ENCODE assay signal across 27 mouse cellular contexts in the genomic region with DNA sequence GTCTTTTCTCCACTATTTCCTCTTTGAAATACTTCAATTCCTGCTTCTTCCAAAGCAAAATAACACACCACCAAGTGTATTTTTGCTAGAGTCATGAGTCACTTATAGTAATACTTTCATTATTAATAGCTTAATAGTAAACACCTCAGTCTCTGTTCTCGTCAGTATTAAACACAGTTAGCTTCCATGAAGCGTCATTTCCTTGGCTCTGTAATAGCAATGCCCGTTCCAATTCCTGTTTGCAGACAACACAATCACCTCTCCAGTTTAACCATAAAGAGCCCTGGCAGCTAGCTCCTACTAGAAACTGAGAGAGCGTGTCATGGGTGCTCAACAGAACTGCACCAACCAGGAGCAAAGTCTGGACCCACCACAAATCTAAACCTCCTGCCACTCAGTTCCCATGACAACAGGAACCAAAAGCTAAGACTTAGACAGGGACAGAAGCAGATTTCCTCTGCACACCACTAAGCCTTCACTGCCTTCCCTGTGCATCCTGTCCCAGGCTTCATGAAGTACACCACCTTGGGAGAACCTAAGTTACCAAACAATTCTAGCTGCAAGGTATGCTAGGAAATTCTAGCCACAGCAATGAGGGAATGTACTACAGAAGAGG. TPM values are rescaled to one million over a fixed set of nuclear protein-coding genes. Genes with fewer than 3 reads are reported as not detected.
A peak's percentile ranks its signal among the peaks of the same experiment; 100 is the strongest.
DNase-seq lines count a peak whose midpoint lies in the region; ATAC-seq and TF ChIP-seq lines count a peak whose summit lies in the region.
"Had no signal": no experiment of that assay in that cellular context is flagged by ENCODE, and none has a peak within 500 bp of the region (broad histone marks: within the 10 kb centered on the region; RNA-seq: fewer than 3 reads in every experiment).

No protein-coding gene starts in this region.

- TF ChIP-seq CTCF in forebrain, postnatal 0 days (IDR thresholded peaks at IDR 0.05; ENCODE audit: low read depth) = no peak
- no peak for TF ChIP-seq CTCF in liver, embryonic 14.5 days (IDR thresholded peaks at IDR 0.05; ENCODE audit: low read depth)

- ATAC-seq in forebrain, postnatal 0 days = peak; percentile 76
- ATAC-seq in forebrain, embryonic 13.5 days = no peak; the same call in 1 of the 2 replicates
- ATAC-seq in liver, embryonic 14.5 days (ENCODE audit: insufficient read depth) = no peak
- no peak for ATAC-seq in liver, embryonic 11.5 days (replicated peaks; ENCODE audit: low FRiP score)
- ATAC-seq in hematopoietic stem cell, adult 5-6 weeks (replicated peaks in 1 of 2; ENCODE audit: insufficient read depth in 1 of 2, low FRiP score in 2 of 2, low TSS enrichment in 1 of 2, low read depth in 1 of 2, poor library complexity in 2 of 2, severe bottlenecking in 2 of 2) = peak; percentile 77 to 79
- ATAC-seq in megakaryocyte-erythroid progenitor cell, adult 5-6 weeks (replicated peaks; ENCODE audit: low FRiP score, low TSS enrichment, poor library complexity, severe bottlenecking) = no peak
- ATAC-seq: forebrain, embryonic 15.5 days; hindbrain, embryonic 16.5 days; midbrain, embryonic 13.5 days; Patski had no signal

- no peak for TF ChIP-seq EP300 in liver, embryonic 14.5 days (IDR thresholded peaks at IDR 0.05; ENCODE audit: low read depth)

- H3K9ac ChIP-seq in forebrain, postnatal 0 days = no peak overlapping the region
- no peak overlapping the region for H3K9ac ChIP-seq in forebrain, embryonic 13.5 days
- no peak overlapping the region for H3K9ac ChIP-seq in liver, embryonic 14.5 days (replicated peaks)
- no peak overlapping the region for H3K9ac ChIP-seq in liver, embryonic 11.5 days (ENCODE audit: low read depth, low read length)
- H3K9ac ChIP-seq: embryonic facial prominence, embryonic 12.5 days; forebrain, embryonic 15.5 days; heart, embryonic 12.5 days; lung, embryonic 15.5 days; midbrain, embryonic 13.5 days had no signal

- no peaks in the 10 kb centered on the region for H3K27me3 ChIP-seq in forebrain, postnatal 0 days (ENCODE audit: insufficient read depth, low read length)
- H3K27me3 ChIP-seq in forebrain, embryonic 13.5 days = no peaks in the 10 kb centered on the region
- H3K27me3 ChIP-seq in liver, embryonic 14.5 days (ENCODE audit: control insufficient read depth, insufficient read depth, low read length) = no peaks in the 10 kb centered on the region
- no peaks in the 10 kb centered on the region for H3K27me3 ChIP-seq in liver, embryonic 11.5 days (replicated peaks; ENCODE audit: control insufficient read depth, insufficient read depth, low read length)
- H3K27me3 ChIP-seq: embryonic facial prominence, embryonic 12.5 days; forebrain, embryonic 15.5 days; heart, embryonic 12.5 days; lung, embryonic 15.5 days; midbrain, embryonic 13.5 days; Patski had no signal

- DNase-seq in forebrain, postnatal 0 days = no peak
- no peak for DNase-seq in liver, embryonic 14.5 days (ENCODE audit: low read depth in 3 of 3, low spot score in 3 of 3)
- DNase-seq in liver, embryonic 11.5 days (ENCODE audit: low spot score) = no peak
- DNase-seq in 416B (ENCODE audit: low read depth) = peak; percentile 29
- DNase-seq: adrenal gland, postnatal 25 days; cerebellum, adult 18-20 months; cerebellum, postnatal 10 days; gastrocnemius, adult 2 months; gastrocnemius, postnatal 36 days; heart, adult 2 months; heart, postnatal 10 days; kidney, adult 8-10 months; kidney, postnatal 10 days; layer of hippocampus, postnatal 36 days; left cerebral cortex, postnatal 4 days; thymus, postnatal 4 days had no signal

- no peak overlapping the region for H3K27ac ChIP-seq in forebrain, postnatal 0 days (ENCODE audit: low read depth, low read length)
- H3K27ac ChIP-seq in forebrain, embryonic 13.5 days = no peak overlapping the region
- H3K27ac ChIP-seq in liver, embryonic 14.5 days = peak overlapping the region; percentile 29
- no peak overlapping the region for H3K27ac ChIP-seq in liver, embryonic 11.5 days (ENCODE audit: low read depth, low read length)
- H3K27ac ChIP-seq: embryonic facial prominence, embryonic 12.5 days; gastrocnemius, adult 2 months; heart, adult 2 months; lung, embryonic 15.5 days; midbrain, embryonic 13.5 days had no signal

- peaks cover 8% of the 10 kb centered on the region; the same call in 1 of the 2 replicates for H3K4me1 ChIP-seq in forebrain, postnatal 0 days (ENCODE audit: insufficient read depth)
- H3K4me1 ChIP-seq in forebrain, embryonic 13.5 days = peaks cover 48% of the 10 kb centered on the region
- H3K4me1 ChIP-seq in liver, embryonic 14.5 days (replicated peaks; ENCODE audit: control insufficient read depth in 2 of 2, insufficient read depth in 2 of 2, low read length in 1 of 2) = peaks cover 55 to 66% of the 10 kb centered on the region in 2 experiments
- H3K4me1 ChIP-seq in liver, embryonic 11.5 days (replicated peaks; ENCODE audit: control insufficient read depth, insufficient read depth, low read length) = peaks cover 43% of the 10 kb centered on the region

- no peaks in the 10 kb centered on the region for H3K9me3 ChIP-seq in forebrain, postnatal 0 days (ENCODE audit: low read length)
- no peaks in the 10 kb centered on the region for H3K9me3 ChIP-seq in forebrain, embryonic 13.5 days (replicated peaks)
- H3K9me3 ChIP-seq in liver, embryonic 14.5 days (ENCODE audit: control insufficient read depth, low read length) = no peaks in the 10 kb centered on the region
- H3K9me3 ChIP-seq in liver, embryonic 11.5 days (ENCODE audit: control insufficient read depth, low read length) = no peaks in the 10 kb centered on the region
- H3K9me3 ChIP-seq: embryonic facial prominence, embryonic 12.5 days; forebrain, embryonic 15.5 days; heart, embryonic 12.5 days; lung, embryonic 15.5 days; midbrain, embryonic 13.5 days had no signal

- no peak overlapping the region for H3K4me2 ChIP-seq in forebrain, postnatal 0 days (ENCODE audit: low read depth)
- no peak overlapping the region for H3K4me2 ChIP-seq in forebrain, embryonic 13.5 days
- H3K4me2 ChIP-seq in liver, embryonic 14.5 days (ENCODE audit: low read depth) = no peak overlapping the region
- H3K4me2 ChIP-seq in liver, embryonic 11.5 days = no peak overlapping the region
- H3K4me2 ChIP-seq: embryonic facial prominence, embryonic 12.5 days; forebrain, embryonic 15.5 days; heart, embryonic 12.5 days; lung, embryonic 15.5 days; midbrain, embryonic 13.5 days had no signal

- 37% methylated on average over 4 of the region's 4 CpGs for WGBS in forebrain, postnatal 0 days
- WGBS in forebrain, embryonic 13.5 days = 77% methylated on average over 4 of the region's 4 CpGs
- WGBS in liver, embryonic 14.5 days (ENCODE audit: insufficient replicate concordance) = 51% methylated on average over 4 of the region's 4 CpGs
- 72% methylated on average over 4 of the region's 4 CpGs for WGBS in liver, embryonic 11.5 days

- H3K36me3 ChIP-seq in forebrain, postnatal 0 days (ENCODE audit: insufficient read depth) = no peaks in the 10 kb centered on the region
- no peaks in the 10 kb centered on the region for H3K36me3 ChIP-seq in forebrain, embryonic 13.5 days (ENCODE audit: poor library complexity, severe bottlenecking)
- no peaks in the 10 kb centered on the region for H3K36me3 ChIP-seq in liver, embryonic 14.5 days (replicated peaks; ENCODE audit: control insufficient read depth, insufficient read depth, low read depth)
- H3K36me3 ChIP-seq in liver, embryonic 11.5 days (ENCODE audit: control insufficient read depth, insufficient read depth, low read length) = no peaks in the 10 kb centered on the region
- H3K36me3 ChIP-seq: embryonic facial prominence, embryonic 12.5 days; forebrain, embryonic 15.5 days; heart, embryonic 12.5 days; lung, embryonic 15.5 days; midbrain, embryonic 13.5 days had no signal

- no peak overlapping the region for H3K4me3 ChIP-seq in forebrain, postnatal 0 days (ENCODE audit: low read depth, low read length)
- no peak overlapping the region for H3K4me3 ChIP-seq in forebrain, embryonic 13.5 days
- no peak overlapping the region for H3K4me3 ChIP-seq in liver, embryonic 14.5 days (ENCODE audit: insufficient read depth in 1 of 2, low read depth in 2 of 2, low read length in 2 of 2)
- no peak overlapping the region for H3K4me3 ChIP-seq in liver, embryonic 11.5 days (ENCODE audit: low read depth, low read length)
- H3K4me3 ChIP-seq: embryonic facial prominence, embryonic 12.5 days; forebrain, embryonic 15.5 days; gastrocnemius, adult 2 months; heart, adult 2 months; heart, embryonic 12.5 days; lung, embryonic 15.5 days; megakaryocyte, embryonic 14.5 days; midbrain, embryonic 13.5 days had no signal

RNA-seq across cellular contexts. Expression of gene Zfp704, which starts 30.7 kb away (rescaled TPM):
- 63.6 and 70.4 TPM in 2 replicates for total RNA-seq in forebrain, postnatal 0 days (2014; rRNA removed)
- 6.5 and 13.0 TPM in 2 replicates for polyA plus RNA-seq in forebrain, postnatal 0 days (2015; fragmentation: Nextera tagmentation; extraction: Ambion mirVana)
- 10.6 and 10.9 TPM in 2 replicates for polyA plus RNA-seq in forebrain, embryonic 13.5 days (2015; fragmentation: Nextera tagmentation; extraction: Ambion mirVana)
- polyA plus RNA-seq in liver, embryonic 14.5 days (2012; rRNA removed) = 0.87 and 1.1 TPM in 2 replicates
- polyA plus RNA-seq in liver, embryonic 14.5 days (2014; fragmentation: Nextera tagmentation; extraction: Ambion mirVana) = 0.94 and 0.95 TPM in 2 replicates
- polyA plus RNA-seq in liver, embryonic 11.5 days (2014; fragmentation: Nextera tagmentation; extraction: Ambion mirVana) = 4.1 and 4.7 TPM in 2 replicates
- 16.3 and 27.6 TPM in 2 replicates for total RNA-seq in hematopoietic stem cell, adult 5-6 weeks (2017)
- total RNA-seq in megakaryocyte-erythroid progenitor cell, adult 5-6 weeks (2014; fragmentation: Nextera tagmentation) = 12.5 and 18.9 TPM in 2 replicates
- 8.9 and 12.4 TPM in 2 replicates for total RNA-seq in megakaryocyte-erythroid progenitor cell, adult 5-6 weeks (2017)

Comparison
In these comparisons a context has a peak if more than half of its experiments do, and no peak if none do; other contexts are left out.
1. ATAC-seq: peak in forebrain, postnatal 0 days (single experiment) and hematopoietic stem cell, adult 5-6 weeks (2 of 2); none in forebrain, embryonic 13.5 days (single experiment), liver, embryonic 14.5 days (single experiment), liver, embryonic 11.5 days (single experiment) and megakaryocyte-erythroid progenitor cell, adult 5-6 weeks (single experiment).